Mouse (Mus musculus): Measurements from ENCODE around the gene Cdkn2d. TPM values are rescaled to one million over a fixed set of nuclear protein-coding genes. Genes with fewer than 3 reads are reported as not detected.

Cdkn2d gene
- 47.6 TPM for total RNA-seq (2023)

DNA sequence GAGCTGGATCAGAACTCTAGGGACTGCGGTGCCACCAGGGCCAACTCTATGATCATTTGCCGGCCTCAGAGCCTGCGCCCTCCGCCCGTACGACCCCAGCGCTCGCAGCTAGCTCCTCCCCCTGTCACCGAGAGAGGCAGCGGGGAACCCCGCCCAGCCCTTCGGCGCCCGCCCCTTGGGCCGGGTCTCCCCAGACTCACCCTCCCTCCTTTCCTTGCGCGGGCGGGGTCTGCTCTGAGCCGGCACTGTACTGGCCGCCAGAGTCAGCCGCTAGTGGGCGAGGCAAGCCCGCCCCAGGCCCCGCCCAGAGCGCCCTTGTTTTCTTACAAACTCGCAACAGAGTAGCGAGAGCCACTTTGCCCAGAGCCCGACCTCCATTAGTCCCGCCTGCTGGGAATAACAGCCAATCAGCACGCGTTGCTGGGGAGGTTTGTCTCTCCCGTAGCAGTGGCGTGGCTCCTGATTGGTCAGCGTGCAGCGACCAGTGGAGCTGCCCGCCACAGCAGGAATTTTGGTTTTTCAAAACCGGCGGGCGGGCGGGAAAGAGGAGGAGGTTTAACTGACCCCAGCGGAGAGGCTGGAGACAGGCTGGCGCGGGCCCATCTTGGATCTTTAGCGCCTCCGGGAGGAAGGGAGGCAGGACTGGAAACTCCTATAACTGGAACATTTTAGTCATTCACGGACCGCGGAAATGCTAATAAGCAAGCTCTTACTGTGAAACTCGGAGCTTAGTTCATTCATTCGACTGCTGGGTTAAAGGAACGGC is at the start of gene Cdkn2d:
Gene Cdkn2d, minus strand, starts transcription at position 386 of the 766 bp plus-strand sequence.

DNA sequence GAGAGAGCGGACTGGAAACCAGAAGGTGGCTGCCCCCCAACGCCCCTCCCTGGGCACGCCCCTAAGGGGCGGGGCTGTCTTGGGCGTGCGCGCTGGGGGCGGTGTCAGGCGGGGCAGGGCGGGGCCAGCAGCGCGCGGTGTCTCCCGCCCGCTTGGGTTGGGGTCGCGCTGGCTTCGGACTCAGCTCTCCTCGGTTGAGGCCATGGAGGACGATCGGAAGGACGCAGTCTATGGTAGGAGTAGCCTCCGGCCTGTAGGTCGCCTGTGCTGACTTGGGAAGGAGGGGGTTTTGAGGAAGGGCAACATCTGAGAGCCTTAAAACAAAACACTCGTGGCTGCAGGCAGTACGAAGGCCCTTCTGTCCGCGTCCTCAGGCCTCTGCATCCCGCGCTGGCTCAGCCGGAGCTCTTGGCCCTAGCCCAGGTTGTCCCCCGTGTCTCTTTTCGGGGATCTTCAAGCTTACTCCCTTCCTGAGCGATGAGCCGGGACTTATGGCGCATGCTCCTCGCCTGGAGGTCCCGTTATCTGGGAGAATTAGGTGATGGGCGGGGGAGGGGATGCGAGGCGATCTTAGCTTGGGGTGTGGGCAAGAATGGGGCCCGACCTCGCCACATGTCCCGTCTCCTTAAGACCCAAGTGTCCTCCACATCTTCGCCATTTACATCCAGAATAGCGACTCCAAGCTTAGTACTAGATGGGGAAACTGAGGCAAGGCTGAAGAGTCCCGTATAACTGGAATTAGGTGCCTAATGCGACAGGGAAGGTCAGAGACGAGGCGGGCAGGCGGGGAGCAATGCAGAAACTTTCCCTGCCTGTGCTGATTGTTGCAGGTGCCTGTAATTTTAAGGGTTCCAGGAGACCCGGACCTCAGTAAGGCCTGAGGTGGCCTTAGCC is 29.7 kb upstream of the Cdkn2d start, which contains the start of gene Slc44a2:
Gene Slc44a2, plus strand, starts transcription at position 80 of the 894 bp plus-strand sequence.

DNA sequence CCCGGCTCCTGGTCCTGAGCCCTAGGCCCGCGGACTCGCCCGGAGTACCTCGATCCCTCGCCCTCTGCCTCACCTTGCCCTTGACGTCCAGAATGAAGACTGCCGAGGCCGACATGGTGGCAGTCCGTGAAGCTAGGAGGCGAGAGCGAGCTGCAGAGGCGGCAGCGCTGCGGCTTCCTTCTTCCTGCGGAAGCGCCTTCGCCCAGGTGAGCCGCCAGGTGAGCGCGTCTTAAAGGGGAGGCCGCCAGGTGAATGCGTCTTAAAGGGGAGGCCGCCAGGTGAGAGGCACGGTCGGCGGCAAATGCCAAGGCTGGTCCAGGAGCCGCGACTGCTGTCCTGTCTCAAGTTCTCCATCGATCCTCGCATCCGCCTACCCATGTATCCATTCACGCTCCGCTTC is 20.9 kb upstream of the Cdkn2d start, which contains the start of gene Ap1m2:
Gene Ap1m2, minus strand, starts transcription at position 204 of the 400 bp plus-strand sequence.

DNA sequence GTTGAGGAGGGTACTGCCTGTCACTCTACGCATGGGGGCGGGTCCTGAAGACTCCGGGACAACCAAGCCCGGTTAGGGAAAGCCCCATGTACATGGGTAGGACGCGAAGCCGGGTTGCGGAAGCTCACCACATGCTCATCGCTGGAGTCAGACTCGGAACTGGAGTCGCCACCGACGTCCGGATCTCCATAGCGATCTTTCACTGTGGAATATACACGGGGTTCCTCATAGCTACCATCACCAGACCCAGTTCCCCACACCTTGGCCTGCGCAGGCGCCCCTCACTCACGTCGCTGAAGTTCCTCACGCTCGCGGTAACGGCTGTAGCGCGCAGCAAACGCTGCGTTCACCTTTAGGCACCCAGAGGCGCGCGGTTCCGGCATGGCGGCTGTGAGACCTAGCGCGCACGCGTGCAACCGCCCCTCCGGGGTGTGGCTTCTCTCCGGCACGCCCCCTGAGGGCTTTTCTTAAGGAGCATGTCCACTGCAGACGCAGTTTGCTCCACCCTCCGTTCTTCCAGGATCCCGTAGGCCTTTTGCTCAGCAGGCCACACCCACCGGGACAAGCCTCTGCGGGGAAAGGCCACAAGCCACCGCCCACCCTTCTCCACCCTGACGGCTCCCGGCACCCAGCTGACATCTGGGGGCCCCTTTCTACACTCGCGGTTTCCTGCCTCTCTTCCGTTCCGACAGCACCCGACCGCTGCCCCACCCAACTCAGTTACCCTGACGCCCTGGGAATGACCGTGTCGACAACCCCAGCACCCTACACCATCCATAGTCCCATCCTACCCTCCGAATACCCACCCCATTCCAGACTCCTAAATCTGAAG is 3.4 kb downstream of the Cdkn2d start, which contains the start of gene Kri1:
Gene Kri1, minus strand, starts transcription at position 399 of the 832 bp plus-strand sequence.

DNA sequence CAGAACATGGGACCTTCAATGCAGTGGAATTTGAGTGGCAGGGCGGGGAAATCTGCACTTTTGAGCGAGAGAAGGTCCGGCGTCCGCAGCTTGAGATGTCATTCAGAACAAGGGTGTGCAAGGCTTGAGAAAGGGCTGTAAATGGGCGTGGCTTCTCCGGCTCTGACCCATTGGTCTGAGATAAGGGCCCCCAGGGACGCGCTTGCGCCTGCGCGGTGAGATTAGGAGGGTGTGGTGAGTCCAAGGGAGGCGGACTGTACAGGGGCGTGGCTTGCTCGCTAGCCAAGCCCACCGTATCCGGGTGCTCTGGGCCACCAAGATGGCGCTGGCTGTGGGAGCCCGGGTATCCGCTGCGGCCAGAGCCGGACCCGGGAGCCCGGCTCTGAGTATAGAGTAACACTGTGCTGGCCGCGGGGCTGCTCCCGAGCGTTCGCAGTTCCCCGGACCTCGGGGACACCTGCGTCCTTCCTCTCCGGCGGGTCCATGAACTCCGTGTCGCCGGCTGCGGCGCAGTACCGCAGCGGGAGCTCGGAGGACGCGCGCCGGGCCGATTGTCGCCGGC is 26.1 kb downstream of the Cdkn2d start, which contains the start of gene Atg4d:
Gene Atg4d, plus strand, starts transcription at position 294 of the 562 bp plus-strand sequence.

DNA sequence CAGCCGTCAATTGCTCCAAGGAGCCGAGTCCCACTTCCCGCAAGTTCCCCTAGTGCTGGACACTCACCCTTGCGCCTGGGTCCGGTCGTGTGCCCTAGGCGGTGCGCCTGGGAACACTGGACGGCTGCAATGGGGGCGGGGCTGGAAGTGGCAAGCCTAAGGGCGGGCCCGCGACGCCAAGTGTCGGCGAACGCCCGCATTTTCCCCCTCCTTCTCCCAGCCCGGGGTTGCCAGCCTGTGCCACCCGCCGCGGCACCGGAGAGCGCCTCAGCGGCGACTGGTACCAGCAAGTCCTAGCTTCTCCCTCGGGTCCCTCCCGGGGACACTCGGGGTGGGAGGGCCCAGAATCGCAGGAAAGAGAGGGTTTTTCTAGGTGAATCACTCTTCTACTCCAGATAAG is 42.9 kb downstream of the Cdkn2d start, which contains the start of gene S1pr5:
Gene S1pr5, minus strand, starts transcription at position 118 of the 400 bp plus-strand sequence.

DNA sequence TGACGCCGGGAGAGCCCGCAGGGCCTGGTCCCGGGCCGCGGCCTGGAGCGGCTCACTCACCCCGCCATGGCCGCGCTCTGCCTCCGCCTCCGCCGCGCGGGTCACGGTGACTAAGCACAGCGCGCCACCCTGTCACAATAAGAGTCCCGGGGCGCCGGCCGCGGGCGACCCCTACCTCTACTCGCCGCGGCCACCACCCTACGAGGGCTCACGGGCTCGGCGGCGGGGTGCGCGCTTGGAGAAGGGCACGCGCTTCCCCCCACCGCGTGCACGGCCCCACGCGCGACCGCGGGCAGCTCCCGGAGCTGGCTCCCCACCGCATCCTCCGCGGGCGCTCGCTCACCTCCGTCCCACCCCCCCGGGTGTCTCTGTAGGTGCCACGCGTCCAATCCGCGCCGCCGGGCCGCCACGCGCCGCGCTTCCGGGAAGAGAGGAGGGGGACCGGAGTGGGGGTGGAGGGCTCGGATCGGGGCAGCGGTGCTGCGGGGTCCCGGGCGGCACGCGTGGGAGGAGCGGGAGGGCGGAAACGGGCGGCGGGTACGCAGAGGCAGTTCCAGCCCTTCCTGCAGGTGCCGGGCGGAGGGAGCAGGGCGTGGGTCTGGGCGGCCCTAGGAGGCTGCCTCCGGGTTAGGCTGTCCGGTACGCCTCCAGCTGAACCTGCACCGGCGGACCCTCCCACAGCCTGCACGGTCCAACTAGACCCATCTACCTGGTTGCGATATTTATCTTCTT is 52.3 kb downstream of the Cdkn2d start, which contains the start of gene Keap1:
Gene Keap1, minus strand, starts transcription at position 629 of the 732 bp plus-strand sequence.

Other genes with a start within 250 kb of the Cdkn2d start
- gene Zglp1, start 224.3 kb downstream of the Cdkn2d start, total RNA-seq (2023) = not detected
- 0.83 TPM for gene Gm49373, start 218.3 kb downstream of the Cdkn2d start, total RNA-seq (2023)
- gene Fdx1l, start 217.8 kb downstream of the Cdkn2d start, total RNA-seq (2023) = 27.6 TPM
- gene Gm38431, start 199.4 kb downstream of the Cdkn2d start, total RNA-seq (2023) = 9.4 TPM
- gene Raver1, start 199.4 kb downstream of the Cdkn2d start, total RNA-seq (2023) = 112 TPM
- gene Tyk2, start 160.2 kb downstream of the Cdkn2d start, total RNA-seq (2023) = 50.3 TPM
- gene Cdc37, start 141.4 kb downstream of the Cdkn2d start, total RNA-seq (2023) = 131 TPM
- gene Pde4a, start 125.7 kb downstream of the Cdkn2d start, total RNA-seq (2023) = 1.6 TPM
- 37.3 TPM for gene Keap1, start 52.0 kb downstream of the Cdkn2d start, total RNA-seq (2023)
- 0.44 TPM for gene S1pr5, start 43.0 kb downstream of the Cdkn2d start, total RNA-seq (2023)
- 51.6 TPM for gene Atg4d, start 26.1 kb downstream of the Cdkn2d start, total RNA-seq (2023)
- gene Kri1, start 3.4 kb downstream of the Cdkn2d start, total RNA-seq (2023) = 172 TPM
- 4.0 TPM for gene Ap1m2, start 20.9 kb upstream of the Cdkn2d start, total RNA-seq (2023)
- gene Slc44a2, start 29.3 kb upstream of the Cdkn2d start, total RNA-seq (2023) = 379 TPM
- 116 TPM for gene Ilf3, start 76.5 kb upstream of the Cdkn2d start, total RNA-seq (2023)
- 84.4 TPM for gene Qtrt1, start 120.4 kb upstream of the Cdkn2d start, total RNA-seq (2023)
- 346 TPM for gene Dnm2, start 133.5 kb upstream of the Cdkn2d start, total RNA-seq (2023)
- 0.47 TPM for gene Tmed1, start 218.8 kb upstream of the Cdkn2d start, total RNA-seq (2023)
- gene AB124611, start 234.8 kb upstream of the Cdkn2d start, total RNA-seq (2023) = 70.4 TPM